Mouse (Mus musculus) adrenal gland, adult (tissue): ENCODE data around the gene Llcfc1.

Experiments used
- DNase-seq, 2 experiments: peaks; one replicate each; pipeline ENCODE4 v3.0.0; 2022 to 2023; ENCODE audit warnings: low spot score in 1 of 2; ENCODE audit not compliant: inconsistent age in 2 of 2

Llcfc1 gene

DNA sequence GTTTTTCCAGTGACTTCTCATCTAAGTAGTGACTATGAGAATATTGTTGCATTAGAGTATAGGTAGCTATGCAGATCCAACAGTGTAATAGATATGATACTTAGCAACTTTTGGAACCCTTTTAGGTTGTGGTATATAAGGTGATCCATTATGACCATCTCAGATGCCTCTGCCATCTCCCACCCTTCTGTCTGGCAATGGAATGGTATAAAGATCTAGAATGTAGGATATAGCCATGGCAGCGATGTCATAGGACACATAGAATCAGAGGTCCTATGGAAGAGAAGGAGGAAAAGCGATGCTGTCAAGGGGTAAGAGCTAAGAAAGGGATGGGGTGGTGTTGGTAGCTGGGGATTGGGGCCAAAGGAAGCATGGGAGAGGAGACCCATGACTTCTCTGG is at the start of gene Llcfc1:
Llcfc1 (plus strand) TSS at position 301 of the 400 bp plus-strand sequence.
- no peak for DNase-seq

DNA sequence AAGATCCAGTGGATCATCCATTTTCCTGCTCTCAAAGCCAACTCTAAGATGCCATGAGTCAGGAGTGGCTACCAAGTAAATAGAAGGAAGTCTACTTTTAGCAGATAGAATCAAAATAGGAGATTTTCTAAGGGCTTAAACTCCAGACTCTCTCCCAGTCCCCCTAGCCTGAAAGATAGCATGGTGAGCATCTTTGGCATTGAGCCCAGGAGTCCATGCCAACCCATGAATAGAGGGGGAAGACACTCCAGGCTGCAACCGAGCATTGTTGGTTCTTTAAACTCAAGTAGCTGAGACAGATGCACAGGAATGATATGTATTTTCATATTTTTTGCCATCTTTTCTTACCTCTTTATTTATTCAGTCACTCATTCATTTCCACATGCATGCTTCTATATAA is 49.0 kb upstream of the Llcfc1 start:
- no peak for DNase-seq

GRCm38 (mm10) chr6:41636178-41636577 is 48.1 kb upstream of the Llcfc1 start, which contains the start of gene Trpv6:
Gene Trpv6 (minus strand): TSS chr6:41636405.
- no peak for DNase-seq

- no peak for DNase-seq
Measured at GRCm38 (mm10) chr6:41637393-41637792, 46.8 kb upstream of the Llcfc1 start.

DNA sequence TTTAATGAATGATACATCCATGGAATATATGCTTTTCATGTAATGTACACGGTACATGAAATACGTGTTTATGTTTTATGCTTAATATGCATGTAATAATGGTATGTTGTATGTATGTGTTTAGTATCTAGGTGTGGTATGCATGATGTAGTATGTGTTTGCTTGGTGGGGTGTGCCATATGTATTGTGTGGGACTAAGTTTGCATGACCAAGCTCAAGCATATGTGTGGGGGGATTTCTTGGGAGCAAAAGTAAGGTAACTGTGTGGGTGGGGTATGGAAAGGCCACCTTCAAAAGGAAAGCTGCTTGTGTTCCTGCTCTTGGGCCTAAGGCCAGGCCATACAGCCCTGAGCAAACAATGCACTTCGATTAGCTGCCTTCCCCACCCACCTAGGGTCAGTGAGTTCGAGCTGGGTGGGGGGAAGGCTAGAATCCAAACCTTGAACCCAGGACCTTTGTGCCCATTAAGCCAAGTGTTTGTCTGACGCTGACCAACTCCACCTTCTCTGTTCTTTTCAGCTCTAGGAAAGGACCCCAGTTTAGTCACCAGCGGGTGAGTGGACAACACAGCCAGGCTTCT is 46.2 kb upstream of the Llcfc1 start:
- DNase-seq, result no peak

DNA sequence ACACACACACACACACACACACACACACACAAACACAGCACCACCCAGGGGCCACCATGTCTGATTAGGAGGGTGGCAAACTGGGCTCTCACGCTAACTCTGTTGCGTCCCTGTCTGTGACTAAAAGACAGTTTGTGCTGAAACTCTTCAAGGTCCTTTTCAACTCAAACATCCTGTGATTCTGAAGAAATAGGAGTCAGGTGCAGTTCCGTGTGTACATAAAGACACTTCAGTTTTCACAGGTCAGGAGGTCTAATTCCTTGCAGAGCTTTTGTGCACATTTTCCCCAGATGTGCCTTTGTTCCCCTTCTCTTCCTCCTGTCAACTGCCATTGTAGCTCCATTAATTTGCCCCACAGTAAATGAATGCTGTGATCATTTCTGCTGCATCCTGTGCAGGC is 43.8 kb upstream of the Llcfc1 start:
- DNase-seq, result no peak

- no peak for DNase-seq
Measured at GRCm38 (mm10) chr6:41641173-41641866, 42.9 kb upstream of the Llcfc1 start.

GRCm38 (mm10) chr6:41642765-41643164 is 41.5 kb upstream of the Llcfc1 start:
- no peak for DNase-seq

- DNase-seq, result no peak
Measured at GRCm38 (mm10) chr6:41643227-41643626, 41.0 kb upstream of the Llcfc1 start.

- DNase-seq, result no peak
Measured at GRCm38 (mm10) chr6:41646220-41646619, 38.0 kb upstream of the Llcfc1 start.

DNA sequence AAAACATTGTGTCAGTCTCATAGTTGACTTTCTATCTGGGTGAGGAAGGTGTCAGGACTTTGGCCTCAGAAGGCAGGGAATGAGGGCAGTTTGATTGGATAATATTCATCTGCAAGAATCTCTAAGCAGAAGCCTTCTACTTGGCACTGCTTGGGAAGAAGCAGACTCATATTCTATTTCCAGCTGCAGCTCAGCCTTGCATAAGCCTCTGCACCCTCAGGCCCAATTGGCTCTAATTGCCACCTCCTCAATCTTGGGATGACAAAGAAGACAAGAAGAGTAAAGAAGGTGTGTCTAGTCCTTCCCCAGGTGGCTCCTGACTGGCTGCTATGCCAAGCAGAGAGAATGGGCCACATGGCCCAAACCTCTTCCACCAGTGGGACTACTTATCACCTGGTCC is 37.6 kb upstream of the Llcfc1 start:
- DNase-seq, result no peak

GRCm38 (mm10) chr6:41653173-41653572 is 31.1 kb upstream of the Llcfc1 start:
- DNase-seq, result no peak

DNA sequence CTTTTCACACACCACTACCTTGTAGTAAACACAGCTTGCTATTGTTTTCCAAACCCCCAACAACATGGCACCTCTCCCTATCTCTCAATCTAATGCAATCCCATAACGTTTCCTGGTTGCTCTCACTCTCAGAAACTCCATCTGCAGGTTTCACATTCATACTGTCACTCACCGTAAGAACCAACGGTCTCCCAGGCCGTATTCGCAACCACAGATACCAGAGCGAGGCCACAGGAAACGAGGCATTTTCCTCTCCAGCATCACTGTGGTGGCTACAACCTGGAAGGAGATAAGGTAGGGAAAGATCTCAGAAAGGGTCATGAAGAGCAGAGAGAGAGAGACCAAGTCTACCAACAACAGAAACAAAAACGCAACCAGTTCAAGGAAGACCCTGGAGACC is 29.6 kb upstream of the Llcfc1 start:
- DNase-seq, result no peak

GRCm38 (mm10) chr6:41658487-41658886 is 25.7 kb upstream of the Llcfc1 start:
- DNase-seq, result no peak

GRCm38 (mm10) chr6:41662320-41662719 is 21.9 kb upstream of the Llcfc1 start:
- peak in 1 of 2 experiments; percentile 44 for DNase-seq

GRCm38 (mm10) chr6:41676530-41676929 is 7.7 kb upstream of the Llcfc1 start:
- DNase-seq, result no peak

DNA sequence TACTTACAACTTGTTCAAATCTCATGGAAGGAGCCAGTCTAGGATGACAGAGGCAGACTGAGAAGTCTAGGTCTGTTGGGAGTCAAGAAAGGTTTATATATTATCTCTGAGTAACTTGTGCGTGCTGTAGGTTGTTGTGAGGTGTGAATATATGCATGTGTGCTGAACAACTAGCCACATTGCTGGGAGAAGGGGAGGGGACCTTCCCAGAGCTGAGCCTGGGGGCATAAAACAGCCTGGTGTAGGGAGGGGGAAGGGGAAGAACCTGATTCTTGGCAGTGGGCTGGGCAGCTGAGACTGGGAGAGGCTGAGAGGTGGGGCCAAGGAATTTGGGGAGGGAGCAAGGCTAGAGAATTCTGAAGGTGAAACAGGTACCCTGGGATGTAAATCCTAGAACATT is 3.6 kb upstream of the Llcfc1 start, which contains the start of gene Trpv5:
Trpv5 (minus strand) TSS at position 101 of the 400 bp plus-strand sequence.
- DNase-seq, result no peak

- DNase-seq, result no peak
Measured at GRCm38 (mm10) chr6:41681656-41682055, 2.6 kb upstream of the Llcfc1 start.

GRCm38 (mm10) chr6:41684911-41685310 is 680 bp downstream of the Llcfc1 start:
- no peak for DNase-seq

- DNase-seq, result no peak
Measured at GRCm38 (mm10) chr6:41685596-41685995, 1.4 kb downstream of the Llcfc1 start.

DNA sequence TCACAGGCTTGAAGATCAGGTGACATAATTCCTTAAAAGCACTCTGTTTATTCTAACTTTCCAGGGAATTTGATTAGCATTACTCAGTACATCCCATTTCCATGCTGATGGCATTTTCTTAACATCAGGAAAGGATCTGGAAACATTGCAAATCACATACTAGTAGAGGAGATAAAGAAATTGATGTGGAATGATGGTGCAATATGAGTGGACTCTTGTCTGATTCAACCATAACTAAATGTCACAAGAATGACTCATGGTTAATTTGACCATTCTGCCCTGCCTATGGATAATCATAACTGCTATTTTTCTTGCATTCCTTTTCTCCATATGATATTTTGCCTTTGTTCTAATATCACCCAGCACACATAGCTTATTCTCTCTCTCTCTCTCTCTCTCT is 8.0 kb downstream of the Llcfc1 start:
- no peak for DNase-seq

- no peak for DNase-seq
Measured at GRCm38 (mm10) chr6:41694407-41694806, 10.2 kb downstream of the Llcfc1 start.

DNA sequence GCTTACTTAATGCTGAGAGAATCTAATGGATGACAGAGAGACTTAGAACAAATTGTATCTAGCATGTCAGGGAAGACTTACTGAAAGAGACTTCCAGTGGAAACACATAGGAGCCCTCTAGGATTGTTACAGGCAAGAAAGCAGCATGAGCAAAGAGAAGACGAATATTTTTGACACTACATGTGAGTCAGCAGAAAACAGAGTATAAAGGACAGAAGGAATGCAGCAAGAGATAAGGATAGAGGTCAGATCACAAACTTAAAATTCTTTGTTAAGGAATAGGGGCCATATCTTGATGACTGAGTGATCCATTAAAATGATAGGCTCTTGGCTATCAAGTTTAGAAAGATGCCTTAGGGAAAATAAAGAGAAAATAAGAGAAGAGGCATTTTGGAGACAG is 17.0 kb downstream of the Llcfc1 start:
- DNase-seq, result no peak
